Mouse (Mus musculus) frontal cortex, postnatal 14 days (tissue): ENCODE measurements around the gene Klhl15.
"Not testable (repeated sequence)": the region's sequence is repeated elsewhere in the genome, so short reads cannot be mapped to it uniquely, and the experiment has no call there.

ENCODE experiments used
- DNase-seq, 2 experiments: peaks; one replicate each; pipeline ENCODE4 v3.0.0; 2022; ENCODE audit warnings: low spot score in 2 of 2

Klhl15 gene

GRCm38 (mm10) chrX:94234532-94235189 is at the start of gene Klhl15:
Gene Klhl15 (plus strand): TSS chrX:94234599.
- DNase-seq = peak; percentile 64 to 69

- no peak for DNase-seq
These were observed 49.2 kb upstream of the Klhl15 start for GRCm38 (mm10) chrX:94185156-94185555.

GRCm38 (mm10) chrX:94193901-94194300 is 40.5 kb upstream of the Klhl15 start:
- not testable (repeated sequence) for DNase-seq

- DNase-seq = peak in 1 of 2 experiments; percentile 36
These were observed 36.6 kb upstream of the Klhl15 start for GRCm38 (mm10) chrX:94197789-94198188.

GRCm38 (mm10) chrX:94212264-94212596 is 22.2 kb upstream of the Klhl15 start:
- no peak for DNase-seq

GRCm38 (mm10) chrX:94212597-94213321 is 21.6 kb upstream of the Klhl15 start, which contains the start of gene Eif2s3x:
Gene Eif2s3x (minus strand): TSS chrX:94212862.
- peak; percentile 65 to 87 for DNase-seq

GRCm38 (mm10) chrX:94213384-94213783 is 21.0 kb upstream of the Klhl15 start:
- DNase-seq = no peak

GRCm38 (mm10) chrX:94233432-94233831 is 967 bp upstream of the Klhl15 start:
- DNase-seq = no peak

GRCm38 (mm10) chrX:94233936-94234531 is 365 bp upstream of the Klhl15 start:
- peak in 1 of 2 experiments; percentile 7 for DNase-seq

- peak in 1 of 2 experiments; percentile 12 for DNase-seq
These were observed 774 bp downstream of the Klhl15 start for GRCm38 (mm10) chrX:94235190-94235555.

GRCm38 (mm10) chrX:94235601-94236000 is 1.2 kb downstream of the Klhl15 start:
- DNase-seq = no peak

GRCm38 (mm10) chrX:94288923-94289322 is 54.5 kb downstream of the Klhl15 start:
- no peak for DNase-seq

GRCm38 (mm10) chrX:94302928-94303327 is 68.5 kb downstream of the Klhl15 start:
- no peak for DNase-seq

GRCm38 (mm10) chrX:94321036-94321902 is 86.9 kb downstream of the Klhl15 start:
- no peak for DNase-seq
